Mouse (Mus musculus) spleen, postnatal 36 days (tissue): ENCODE results near the gene Vti1a.

Experiments
- DNase-seq, 2 experiments: peaks; one replicate each; pipeline ENCODE4 v3.0.0; 2022; ENCODE audit warnings: low spot score in 2 of 2, mixed read lengths in 1 of 2

Gene Vti1a

GRCm38 (mm10) chr19:55585270-55586224 is 269.5 kb downstream of the Vti1a start:
- no peak for DNase-seq

- no peak for DNase-seq
Measured at GRCm38 (mm10) chr19:55587638-55588421, 271.7 kb downstream of the Vti1a start.

- no peak for DNase-seq
Measured at GRCm38 (mm10) chr19:55588948-55589896, 273.1 kb downstream of the Vti1a start.

- no peak for DNase-seq
Measured at GRCm38 (mm10) chr19:55592876-55593691, 277.0 kb downstream of the Vti1a start.

GRCm38 (mm10) chr19:55593729-55594444 is 277.8 kb downstream of the Vti1a start:
- no peak for DNase-seq

- no peak for DNase-seq
Measured at GRCm38 (mm10) chr19:55594451-55594850, 278.4 kb downstream of the Vti1a start.

GRCm38 (mm10) chr19:55595945-55596649 is 280.0 kb downstream of the Vti1a start:
- DNase-seq: no peak

GRCm38 (mm10) chr19:55596804-55597203 is 280.7 kb downstream of the Vti1a start:
- no peak for DNase-seq

GRCm38 (mm10) chr19:55597296-55597695 is 281.2 kb downstream of the Vti1a start:
- no peak for DNase-seq

GRCm38 (mm10) chr19:55597951-55598350 is 281.9 kb downstream of the Vti1a start:
- DNase-seq: no peak

- no peak for DNase-seq
Measured at GRCm38 (mm10) chr19:55599124-55599523, 283.0 kb downstream of the Vti1a start.

GRCm38 (mm10) chr19:55607725-55608124 is 291.6 kb downstream of the Vti1a start:
- no peak for DNase-seq

GRCm38 (mm10) chr19:55608858-55609375 is 292.8 kb downstream of the Vti1a start:
- no peak for DNase-seq

GRCm38 (mm10) chr19:55609806-55610205 is 293.7 kb downstream of the Vti1a start:
- no peak for DNase-seq

- DNase-seq: no peak
Measured at GRCm38 (mm10) chr19:55615743-55616142, 299.6 kb downstream of the Vti1a start.

GRCm38 (mm10) chr19:55616276-55616675 is 300.2 kb downstream of the Vti1a start:
- DNase-seq: no peak

- DNase-seq: no peak
Measured at GRCm38 (mm10) chr19:55616937-55617336, 300.8 kb downstream of the Vti1a start.

- DNase-seq: peak; percentile 14 to 17
Measured at GRCm38 (mm10) chr19:55618546-55618945, 302.5 kb downstream of the Vti1a start.

GRCm38 (mm10) chr19:55620411-55621008 is 304.4 kb downstream of the Vti1a start:
- no peak for DNase-seq
